Mouse (Mus musculus) ZHBTc4 (cell line): ENCODE data around the gene Lhfp.
A peak's percentile ranks its signal among the peaks of the same experiment; 100 is the strongest.

Experiments used
- DNase-seq: peaks from one replicate; pipeline ENCODE4 v3.0.0-alpha.2; 2011; ENCODE audit warnings: low read depth, low spot score

Gene Lhfp

GRCm38 (mm10) chr3:53040593-53041410 lies 526 bp upstream of the Lhfp start:
- DNase-seq: no peak

- peak; percentile 26 for DNase-seq
These were observed 876 bp downstream of the Lhfp start for GRCm38 (mm10) chr3:53042240-53042567.

GRCm38 (mm10) chr3:53043206-53043780 lies 2.0 kb downstream of the Lhfp start:
- no peak for DNase-seq

GRCm38 (mm10) chr3:53044238-53044637 lies 2.9 kb downstream of the Lhfp start:
- no peak for DNase-seq

- no peak for DNase-seq
These were observed 3.5 kb downstream of the Lhfp start for GRCm38 (mm10) chr3:53044682-53045299.

GRCm38 (mm10) chr3:53045697-53046096 lies 4.4 kb downstream of the Lhfp start:
- DNase-seq: no peak

GRCm38 (mm10) chr3:53046371-53046770 lies 5.0 kb downstream of the Lhfp start:
- no peak for DNase-seq

GRCm38 (mm10) chr3:53052385-53052784 lies 11.1 kb downstream of the Lhfp start:
- DNase-seq: no peak

GRCm38 (mm10) chr3:53056430-53056829 lies 15.1 kb downstream of the Lhfp start:
- DNase-seq: no peak

GRCm38 (mm10) chr3:53059959-53060358 lies 18.6 kb downstream of the Lhfp start:
- no peak for DNase-seq

- DNase-seq: peak; percentile 23
These were observed 22.3 kb downstream of the Lhfp start for GRCm38 (mm10) chr3:53063423-53064147.

GRCm38 (mm10) chr3:53065267-53066094 lies 24.2 kb downstream of the Lhfp start:
- DNase-seq: no peak

- DNase-seq: no peak
These were observed 24.7 kb downstream of the Lhfp start for GRCm38 (mm10) chr3:53066095-53066372.

- no peak for DNase-seq
These were observed 27.1 kb downstream of the Lhfp start for GRCm38 (mm10) chr3:53068399-53068798.

GRCm38 (mm10) chr3:53074264-53074663 lies 32.9 kb downstream of the Lhfp start:
- DNase-seq: no peak

- no peak for DNase-seq
These were observed 33.4 kb downstream of the Lhfp start for GRCm38 (mm10) chr3:53074761-53075160.

- no peak for DNase-seq
These were observed 39.0 kb downstream of the Lhfp start for GRCm38 (mm10) chr3:53080286-53080685.

GRCm38 (mm10) chr3:53080710-53081109 lies 39.4 kb downstream of the Lhfp start:
- no peak for DNase-seq

- DNase-seq: no peak
These were observed 42.4 kb downstream of the Lhfp start for GRCm38 (mm10) chr3:53083717-53084116.

GRCm38 (mm10) chr3:53084806-53085205 lies 43.5 kb downstream of the Lhfp start:
- DNase-seq: no peak

GRCm38 (mm10) chr3:53086481-53087155 lies 45.3 kb downstream of the Lhfp start:
- DNase-seq: no peak
